Mouse (Mus musculus) olfactory bulb, adult 2 months (tissue): Measurements from ENCODE around the gene Aar2.

Source experiments
- CTCF ChIP-seq: fragments of 200-500 bp; IDR thresholded peaks from 2 replicates; pipeline ENCODE4 v1.5.1; 2012; ENCODE audit warnings: low read depth, mild to moderate bottlenecking, low read length, moderate library complexity; ENCODE audit not compliant: insufficient read depth
- POLR2A ChIP-seq: fragments of 200-500 bp; IDR thresholded peaks from 2 replicates; pipeline ENCODE4 v1.6.1; 2012; ENCODE audit warnings: mild to moderate bottlenecking, low read depth, low read length, moderate library complexity; ENCODE audit not compliant: insufficient read depth

GRCm38 (mm10) chr2:156580507-156580906 lies 33.1 kb downstream of the Aar2 start:
- TF ChIP-seq CTCF: no peak
- TF ChIP-seq POLR2A: no peak
